Mouse (Mus musculus) limb, embryonic 11.5 days (tissue): ENCODE results near the gene Cntnap5c. TPM values are rescaled to one million over a fixed set of nuclear protein-coding genes. Genes with fewer than 3 reads are reported as not detected.
"Not testable (repeated sequence)": the region's sequence is repeated elsewhere in the genome, so short reads cannot be mapped to it uniquely, and the experiment has no call there.

Experiments used
- ATAC-seq: fragments of 200-750 bp; cut with Nextera tagmentation; 2 replicates; pipeline ENCODE4 v1.8.0; 2017; ENCODE audit warnings: low read depth; ENCODE audit not compliant: insufficient number of reproducible peaks, low FRiP score, low TSS enrichment
- DNase-seq: peaks from one replicate; pipeline ENCODE4 v3.0.0-alpha.2; 2015; ENCODE audit warnings: low spot score
- H3K27ac ChIP-seq: fragments of 300-500 bp; sonication (generic); replicated peaks from 2 replicates; pipeline ENCODE4 v1.5.1; 2014; ENCODE audit warnings: low read depth, mild to moderate bottlenecking, low read length
- H3K27me3 ChIP-seq: fragments of 300-500 bp; sonication (generic); 2 replicates; pipeline ENCODE4 v1.6.1; 2014; ENCODE audit warnings: mild to moderate bottlenecking, low read length, mixed read lengths; ENCODE audit not compliant: control insufficient read depth, insufficient read depth
- H3K36me3 ChIP-seq: fragments of 300-500 bp; sonication (generic); 2 replicates; pipeline ENCODE4 v1.6.1; 2014; ENCODE audit warnings: mild to moderate bottlenecking, low read length, moderate library complexity, mixed read lengths; ENCODE audit not compliant: control insufficient read depth, insufficient read depth
- H3K4me1 ChIP-seq: fragments of 300-500 bp; sonication (generic); 2 replicates; pipeline ENCODE4 v1.6.1; 2014; ENCODE audit warnings: low read length, mixed read lengths; ENCODE audit not compliant: control insufficient read depth, insufficient read depth
- H3K4me2 ChIP-seq: fragments of 300-500 bp; sonication (generic); 2 replicates; pipeline ENCODE4 v1.6.1; 2014; ENCODE audit warnings: low read depth, mild to moderate bottlenecking, moderate library complexity; ENCODE audit not compliant: severe bottlenecking
- H3K4me3 ChIP-seq: fragments of 300-500 bp; sonication (generic); 2 replicates; pipeline ENCODE4 v1.5.1; 2014; ENCODE audit warnings: low read depth, low read length
- H3K9ac ChIP-seq: fragments of 300-500 bp; sonication (generic); 2 replicates; pipeline ENCODE4 v1.6.1; 2014; ENCODE audit warnings: mild to moderate bottlenecking, low read length
- H3K9me3 ChIP-seq: fragments of 300-500 bp; sonication (generic); 2 replicates; pipeline ENCODE4 v1.6.1; 2016; ENCODE audit warnings: low read length; ENCODE audit not compliant: control insufficient read depth
- WGBS: fragments of 180-500 bp; shearing (Covaris S2); extraction: QIAGEN DNeasy Blood & Tissue Kit; methylation state at CpG from one replicate; pipeline ENCODE4 v1.1.7; 2014; 5-methylcytosine and 5-hydroxymethylcytosine counted together
- polyA plus RNA-seq: library from polyadenylated mRNA; unstranded; fragments of >200 nt; fragmentation: Nextera tagmentation; extraction: Ambion mirVana; gene quantifications from 2 replicates; pipeline ENCODE4 v1.2.1, GENCODE M21; 2014

The Cntnap5c gene
- polyA plus RNA-seq, 1 experiment from 2014 or later, result not detected

GRCm38 (mm10) chr17:57799414-57799985 is 30.1 kb downstream of the Cntnap5c start:
- Histone ChIP-seq H3K27me3 (no peaks in the 10 kb centered on the region), H3K36me3 (no peaks in the 10 kb centered on the region), H3K4me2 (no peak overlapping the region), H3K4me3 (no peak overlapping the region), H3K27ac (no peak overlapping the region), H3K9ac (no peak overlapping the region), H3K4me1 (no peaks in the 10 kb centered on the region), H3K9me3 (no peaks in the 10 kb centered on the region; the same call in 1 of the 2 replicates)
- ATAC-seq, result no peak
- DNase-seq, result no peak
- WGBS, result 71% methylated on average over 3 of the region's 3 CpGs

DNA sequence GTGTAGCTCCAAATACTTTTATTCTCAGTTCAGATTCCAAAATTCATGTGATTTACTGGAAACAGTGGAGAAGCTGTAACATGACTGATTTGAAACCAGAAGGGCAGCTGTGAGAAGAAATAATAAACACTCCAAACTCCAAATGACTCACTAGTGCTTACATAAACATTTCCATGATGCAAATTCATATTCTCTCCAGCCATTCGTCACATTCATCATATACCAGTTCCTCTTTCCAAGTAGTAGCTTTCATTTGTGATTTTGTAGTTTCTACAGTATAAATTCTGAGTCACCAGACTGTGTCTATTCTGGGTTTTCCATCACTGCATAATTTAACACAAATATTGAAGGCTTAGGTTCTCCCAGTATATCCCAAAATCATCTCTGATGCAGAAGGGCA is 31.8 kb downstream of the Cntnap5c start:
- no peak overlapping the region for H3K27ac ChIP-seq
- 71% methylated on average over 1 of the region's 1 CpGs for WGBS

DNA sequence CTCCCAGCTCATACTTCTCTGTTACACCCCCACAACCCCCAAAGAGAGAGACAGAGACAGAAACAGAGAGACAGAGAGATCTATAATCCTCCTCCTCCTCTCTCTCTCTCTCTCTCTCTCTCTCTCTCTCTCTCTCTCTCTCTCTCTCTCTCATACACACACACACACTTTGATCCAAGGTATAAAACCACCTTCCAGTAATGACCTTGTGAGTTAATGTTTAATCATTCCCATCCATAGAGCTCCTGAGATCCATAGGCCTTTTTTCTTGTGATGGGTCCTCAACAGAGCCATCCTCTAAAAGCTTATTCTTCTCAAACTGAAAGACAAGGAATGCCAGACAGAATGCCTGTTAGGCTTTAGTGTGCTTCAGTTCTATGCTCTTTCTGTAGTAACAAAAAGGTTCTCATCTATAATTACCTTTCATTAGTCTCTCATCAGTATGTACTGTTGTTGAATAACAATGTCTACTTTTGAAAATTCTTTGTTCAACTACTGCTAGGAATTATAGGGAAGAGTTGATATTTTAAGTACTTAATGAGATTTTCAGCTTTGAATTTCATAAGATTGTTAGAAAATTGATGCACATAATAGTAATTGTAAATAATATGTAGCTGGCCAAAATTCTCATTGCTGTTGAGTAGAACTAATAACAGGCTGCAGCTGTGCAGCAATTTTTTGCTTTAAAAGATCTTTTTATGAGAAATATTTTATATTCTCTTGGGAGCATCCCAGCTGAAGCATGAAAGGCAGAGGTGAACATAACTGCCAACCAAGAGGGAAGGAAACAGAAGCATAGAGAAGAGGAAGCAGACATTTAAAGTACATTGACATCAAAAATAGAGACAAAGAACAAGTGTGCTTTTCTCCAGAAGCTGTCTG is 68.0 kb downstream of the Cntnap5c start:
- no peaks in the 10 kb centered on the region for H3K36me3 ChIP-seq
- no peak overlapping the region for H3K4me3 ChIP-seq
- no peak overlapping the region for H3K9ac ChIP-seq
- no peaks in the 10 kb centered on the region for H3K9me3 ChIP-seq
- H3K4me2 ChIP-seq, result no peak overlapping the region
- ATAC-seq (no peak), DNase-seq (no peak)
- H3K27ac ChIP-seq, result no peak overlapping the region
- no peaks in the 10 kb centered on the region for H3K4me1 ChIP-seq
- H3K27me3 ChIP-seq, result no peaks in the 10 kb centered on the region

More for the DNA sequence above, 31.8 kb downstream of the Cntnap5c start:
- Histone ChIP-seq H3K4me3 (no peak overlapping the region), H3K27me3 (no peaks in the 10 kb centered on the region), H3K4me2 (no peak overlapping the region), H3K36me3 (no peaks in the 10 kb centered on the region), H3K4me1 (no peaks in the 10 kb centered on the region), H3K9ac (no peak overlapping the region), H3K9me3 (no peaks in the 10 kb centered on the region; the same call in 1 of the 2 replicates)
- no peak for DNase-seq
- no peak for ATAC-seq

DNA sequence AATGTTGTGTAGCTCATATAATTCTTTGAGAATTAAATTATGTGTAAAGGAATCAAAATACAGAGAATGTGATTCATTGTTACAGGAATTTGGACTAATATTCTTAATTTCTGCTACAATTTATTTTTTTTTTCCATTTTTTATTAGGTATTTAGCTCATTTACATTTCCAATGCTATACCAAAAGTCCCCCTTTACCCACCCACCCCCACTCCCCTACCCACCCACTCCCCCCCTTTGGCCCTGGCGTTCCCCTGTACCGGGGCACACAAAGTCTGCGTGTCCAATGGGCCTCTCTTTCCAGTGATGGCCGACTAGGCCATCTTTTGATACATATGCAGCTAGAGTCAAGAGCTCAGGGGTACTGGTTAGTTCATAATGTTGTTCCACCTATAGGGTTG is 86.4 kb downstream of the Cntnap5c start:
- H3K4me1 ChIP-seq, H3K36me3 ChIP-seq, H3K9me3 ChIP-seq, H3K4me3 ChIP-seq, H3K4me2 ChIP-seq, H3K27ac ChIP-seq, ATAC-seq, DNase-seq, H3K27me3 ChIP-seq, H3K9ac ChIP-seq: not testable (repeated sequence)
- WGBS, result no CpG with 5 or more reads among the region's 4 CpGs

GRCm38 (mm10) chr17:57865996-57866395 is 96.6 kb downstream of the Cntnap5c start:
- no peak for DNase-seq
- Histone ChIP-seq H3K27me3 (no peaks in the 10 kb centered on the region), H3K4me3 (no peak overlapping the region), H3K4me2 (no peak overlapping the region), H3K9ac (no peak overlapping the region), H3K4me1 (no peaks in the 10 kb centered on the region), H3K9me3 (no peaks in the 10 kb centered on the region), H3K27ac (no peak overlapping the region), H3K36me3 (no peaks in the 10 kb centered on the region)
- no peak for ATAC-seq

DNA sequence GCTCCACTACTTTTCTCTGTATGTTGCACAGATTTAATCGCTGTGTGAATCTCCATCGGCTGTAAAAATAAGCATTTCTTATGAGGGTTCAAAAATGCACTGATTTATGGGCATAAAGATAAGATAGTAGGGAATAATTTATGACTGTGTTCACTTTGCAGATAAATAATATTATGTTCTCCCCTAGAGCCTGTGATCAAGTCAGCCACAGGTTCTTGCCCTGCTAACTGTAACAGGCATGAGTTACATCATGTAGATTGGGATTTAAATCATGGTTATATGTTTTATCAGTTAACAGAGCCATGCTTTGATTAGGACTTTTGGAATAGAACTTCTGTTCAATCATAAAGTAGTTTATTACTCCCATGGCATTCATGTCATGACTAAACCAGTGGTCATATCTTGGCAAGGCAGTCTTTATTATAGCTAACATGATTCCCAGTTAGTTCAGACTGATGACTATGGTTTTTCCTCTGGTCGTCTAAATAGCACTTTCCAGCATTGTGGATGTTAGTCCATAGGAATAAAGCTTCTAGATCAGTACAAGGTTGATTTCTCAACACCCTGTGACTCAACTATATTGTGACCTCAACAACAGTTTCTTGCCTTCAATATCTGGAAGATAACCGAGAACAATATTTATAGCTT is 118.5 kb downstream of the Cntnap5c start:
- ATAC-seq (no peak), DNase-seq (no peak)
- no peak overlapping the region for H3K4me3 ChIP-seq
- no peak overlapping the region for H3K9ac ChIP-seq
- H3K4me2 ChIP-seq, result no peak overlapping the region
- no peaks in the 10 kb centered on the region for H3K36me3 ChIP-seq
- H3K9me3 ChIP-seq, result no peaks in the 10 kb centered on the region
- H3K27ac ChIP-seq, result no peak overlapping the region
- 83% methylated on average over 4 of the region's 4 CpGs for WGBS
- H3K27me3 ChIP-seq, result no peaks in the 10 kb centered on the region
- H3K4me1 ChIP-seq, result no peaks in the 10 kb centered on the region

DNA sequence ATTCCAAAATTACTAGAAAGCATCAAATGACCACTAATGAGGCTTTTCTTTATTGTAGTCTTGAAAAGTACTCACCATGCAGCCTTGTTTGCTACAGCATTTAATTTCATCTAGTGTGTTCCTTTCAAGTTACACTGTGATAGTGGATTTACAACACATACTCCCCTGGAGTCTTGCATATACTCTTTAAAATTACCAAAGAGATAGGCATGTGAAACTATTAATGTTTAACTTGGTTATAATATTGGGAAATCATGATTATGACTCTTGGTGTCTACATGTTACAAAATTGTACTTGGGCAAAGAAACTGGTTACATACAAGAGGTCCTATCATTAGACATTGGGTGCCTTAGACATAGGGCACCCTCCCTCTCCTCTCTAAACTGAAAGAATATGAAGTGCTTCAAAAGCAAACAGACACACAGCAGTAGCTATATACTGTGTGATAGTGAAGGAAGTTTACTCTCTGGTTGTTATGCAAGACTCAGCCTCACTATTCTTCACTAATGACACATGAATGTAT is 142.5 kb downstream of the Cntnap5c start:
- no peak for ATAC-seq
- H3K4me1 ChIP-seq, result no peaks in the 10 kb centered on the region
- no peak overlapping the region for H3K9ac ChIP-seq
- no peaks in the 10 kb centered on the region for H3K9me3 ChIP-seq
- H3K27me3 ChIP-seq, result no peaks in the 10 kb centered on the region
- no peak for DNase-seq
- no peak overlapping the region for H3K4me2 ChIP-seq
- H3K36me3 ChIP-seq, result no peaks in the 10 kb centered on the region
- no peak overlapping the region for H3K27ac ChIP-seq
- no peak overlapping the region for H3K4me3 ChIP-seq

DNA sequence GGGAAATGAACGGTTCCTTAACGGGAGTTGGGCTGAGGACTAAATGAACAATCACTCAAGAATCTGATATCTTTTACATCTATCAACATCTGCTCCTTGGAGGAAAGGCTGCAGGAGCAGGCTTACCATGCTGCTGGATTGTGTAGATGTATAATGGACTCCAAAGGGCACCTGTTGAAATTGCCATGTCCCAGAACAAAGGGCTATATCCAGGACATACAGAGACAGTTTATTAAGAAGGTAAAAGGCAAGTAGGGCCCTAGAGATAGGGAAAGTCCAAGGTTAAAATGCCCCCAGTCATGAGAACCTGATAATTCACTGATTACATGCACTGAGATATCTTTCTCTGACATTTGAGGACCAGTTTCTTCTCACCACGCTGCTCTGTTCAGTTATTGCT is 214.9 kb downstream of the Cntnap5c start:
- no peak overlapping the region for H3K4me3 ChIP-seq

More for the DNA sequence above, 214.9 kb downstream of the Cntnap5c start:
- no peaks in the 10 kb centered on the region for H3K36me3 ChIP-seq
- no peak overlapping the region for H3K9ac ChIP-seq
- WGBS, result 82% methylated on average over 3 of the region's 3 CpGs
- no peak overlapping the region for H3K4me2 ChIP-seq
- H3K4me1 ChIP-seq, result no peaks in the 10 kb centered on the region
- DNase-seq (no peak), ATAC-seq (no peak)
- no peaks in the 10 kb centered on the region for H3K9me3 ChIP-seq
- H3K27ac ChIP-seq, result no peak overlapping the region
- no peaks in the 10 kb centered on the region for H3K27me3 ChIP-seq
